Mouse (Mus musculus) cerebellum, adult (tissue): Measurements from ENCODE around the gene Itgb2.

ENCODE experiments used
- ATAC-seq: cut with Nextera tagmentation; 2 replicates; pipeline ENCODE4 v1.9.2; 2017; ENCODE audit warnings: mild to moderate bottlenecking, moderate library complexity, mixed read lengths; ENCODE audit not compliant: insufficient number of reproducible peaks, low FRiP score, low TSS enrichment

Itgb2 gene

DNA sequence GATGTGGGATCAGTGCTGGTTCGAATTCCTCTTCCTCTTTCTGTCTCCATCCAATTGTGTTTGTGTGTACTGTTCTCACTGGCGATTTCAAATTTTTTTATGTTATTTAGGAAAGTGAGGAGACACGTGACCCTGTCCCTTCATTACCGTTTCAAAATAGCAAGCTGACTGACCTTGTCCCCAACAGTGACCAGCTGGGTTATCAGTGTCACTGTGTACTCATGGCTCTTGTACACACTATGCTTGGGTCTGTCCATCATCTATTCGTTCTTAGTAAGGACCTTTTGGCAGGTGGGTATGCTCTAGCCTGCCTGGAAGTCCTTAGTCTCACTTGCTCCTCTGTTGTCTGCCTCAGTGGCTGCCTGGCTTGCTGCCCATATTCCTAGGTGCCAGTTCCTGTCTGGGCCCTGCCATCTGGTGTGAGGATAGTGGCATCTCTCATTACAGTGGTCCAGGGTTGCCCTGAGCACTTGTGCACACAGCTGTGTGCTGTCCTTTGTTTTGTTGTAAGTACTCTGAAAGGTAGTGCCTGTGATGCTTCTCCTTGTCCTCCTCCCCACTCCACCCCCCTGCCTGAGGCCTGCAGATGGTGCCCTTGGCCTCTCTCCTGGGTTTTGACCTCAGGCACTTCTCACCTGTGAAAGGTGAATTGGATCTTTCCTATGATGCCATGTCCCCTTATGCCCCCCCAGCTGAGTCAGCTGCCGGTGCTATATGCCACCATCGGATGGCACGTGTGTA is 80.3 kb downstream of the Itgb2 start:
- no peak for ATAC-seq

DNA sequence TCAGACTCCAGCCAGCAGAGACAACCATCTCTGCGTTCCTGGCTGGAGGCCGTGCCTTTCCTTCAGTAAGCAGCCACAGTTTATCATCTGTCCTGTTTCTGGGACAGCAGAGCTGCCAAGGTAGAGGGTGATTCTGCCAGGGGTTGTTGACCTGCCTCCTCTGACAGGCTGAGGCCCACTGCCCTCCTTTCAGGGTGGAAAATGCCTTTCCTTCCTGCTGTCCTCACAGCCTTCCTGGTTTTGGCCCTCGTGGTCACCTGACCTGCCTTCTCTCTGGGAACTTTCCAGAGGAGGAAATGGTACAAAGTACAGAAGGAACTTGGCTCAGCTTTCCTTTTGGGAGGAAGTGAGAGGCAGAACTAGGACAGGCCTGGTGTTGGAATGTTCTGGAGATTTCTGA is 83.4 kb downstream of the Itgb2 start:
- no peak for ATAC-seq
